Mouse (Mus musculus): ENCODE measurements around the gene Cfap70.

Gene Cfap70

DNA sequence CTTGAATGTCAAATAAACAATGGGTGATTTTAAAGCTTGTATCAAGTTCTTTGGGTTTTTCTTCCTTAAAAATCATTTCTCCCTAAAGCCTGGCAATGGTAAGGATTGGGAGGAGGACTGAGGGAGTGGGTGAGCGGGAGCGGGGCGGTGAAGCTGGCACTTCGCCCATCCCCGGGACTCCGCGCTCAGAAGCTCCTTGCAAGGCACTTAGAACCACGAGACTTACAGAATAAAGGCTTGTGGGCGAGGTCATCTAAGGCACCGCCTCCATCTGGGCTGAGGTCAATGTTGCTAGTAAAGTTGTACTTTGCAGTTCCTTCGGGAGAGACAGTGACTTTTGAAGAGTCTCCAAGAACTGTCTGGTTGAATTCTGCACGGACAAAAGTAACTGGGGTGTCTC lies 4.8 kb downstream of the Cfap70 start:
- no peak for TF ChIP-seq GATA4 (IDR thresholded peaks at IDR 0.05; ENCODE audit: insufficient replicate concordance, low read length)

- TF ChIP-seq GATA4 (IDR thresholded peaks at IDR 0.05; ENCODE audit: insufficient replicate concordance, low read length): no peak
Observed at GRCm38 (mm10) chr14:20442252-20442651, 9.8 kb downstream of the Cfap70 start.

GRCm38 (mm10) chr14:20436976-20437375 lies 15.1 kb downstream of the Cfap70 start:
- no peak for TF ChIP-seq GATA4 (IDR thresholded peaks at IDR 0.05; ENCODE audit: insufficient replicate concordance, low read length)

- no peak for TF ChIP-seq GATA4 (IDR thresholded peaks at IDR 0.05; ENCODE audit: insufficient replicate concordance, low read length)
Observed at GRCm38 (mm10) chr14:20432420-20432819, 19.6 kb downstream of the Cfap70 start.

DNA sequence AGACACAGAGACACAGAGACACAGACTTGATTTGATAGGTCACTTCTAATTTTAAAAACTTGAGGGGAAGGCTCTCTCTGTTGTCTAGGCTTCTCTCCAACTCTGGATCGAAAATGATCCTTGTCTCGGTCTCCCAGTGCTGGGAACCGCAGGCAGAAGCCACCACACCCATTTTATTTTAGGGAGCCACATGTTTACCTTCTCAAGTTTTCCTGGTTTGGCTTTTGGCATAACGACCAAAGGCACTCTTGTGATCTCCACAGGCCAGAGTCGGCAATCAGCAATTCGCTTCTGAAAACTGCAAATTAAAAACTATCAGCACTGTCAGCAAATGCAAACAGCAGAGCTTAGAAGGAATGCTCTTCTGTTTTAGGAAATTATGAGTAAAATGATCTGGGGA lies 20.3 kb downstream of the Cfap70 start:
- TF ChIP-seq GATA4 (IDR thresholded peaks at IDR 0.05; ENCODE audit: insufficient replicate concordance, low read length): no peak

DNA sequence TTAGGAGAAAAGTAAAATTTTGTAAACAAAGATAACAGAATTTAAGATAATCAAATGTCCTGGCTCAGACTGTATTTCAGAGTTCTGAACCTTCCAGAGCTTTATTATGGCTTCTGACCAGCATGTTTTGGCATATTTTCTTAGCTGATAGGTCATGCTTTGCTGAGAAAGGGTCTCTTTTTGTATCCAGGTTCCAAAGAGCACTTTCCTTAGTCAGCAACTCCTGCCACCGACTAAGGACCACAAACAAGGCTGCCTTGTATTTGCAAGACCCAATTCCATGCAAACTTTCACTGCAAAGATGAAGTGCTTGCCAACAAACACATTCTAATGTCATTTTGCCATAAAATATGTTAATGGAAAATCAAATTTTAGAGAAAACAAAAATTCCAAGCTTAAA lies 22.2 kb downstream of the Cfap70 start:
- TF ChIP-seq GATA4 (IDR thresholded peaks at IDR 0.05; ENCODE audit: insufficient replicate concordance, low read length): no peak

- no peak for TF ChIP-seq GATA4 (IDR thresholded peaks at IDR 0.05; ENCODE audit: insufficient replicate concordance, low read length)
Observed at GRCm38 (mm10) chr14:20428593-20428992, 23.4 kb downstream of the Cfap70 start.

DNA sequence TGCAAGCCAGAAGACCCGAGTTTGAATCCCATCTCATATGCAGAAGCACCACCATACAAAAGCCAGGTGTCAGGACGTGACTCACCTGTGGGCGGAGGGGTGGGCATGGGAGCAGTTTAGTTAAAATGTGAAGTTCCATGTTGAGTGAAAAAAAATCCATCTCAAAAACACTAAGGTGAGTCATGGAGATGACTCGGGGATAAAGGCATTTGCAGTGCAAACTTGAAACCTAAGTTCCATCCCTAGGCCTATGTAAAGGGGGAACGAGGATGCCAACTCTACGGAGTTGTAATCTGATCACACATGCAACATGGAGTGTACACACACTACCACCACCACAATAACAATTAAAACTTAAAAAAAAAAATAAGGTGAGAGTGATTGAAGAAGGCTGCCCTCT lies 29.0 kb downstream of the Cfap70 start:
- TF ChIP-seq GATA4 (IDR thresholded peaks at IDR 0.05; ENCODE audit: insufficient replicate concordance, low read length): no peak

- TF ChIP-seq GATA4 (IDR thresholded peaks at IDR 0.05; ENCODE audit: insufficient replicate concordance, low read length): no peak
Observed at GRCm38 (mm10) chr14:20422257-20422656, 29.8 kb downstream of the Cfap70 start.

- no peak for TF ChIP-seq GATA4 (IDR thresholded peaks at IDR 0.05; ENCODE audit: insufficient replicate concordance, low read length)
Observed at GRCm38 (mm10) chr14:20400071-20400470, 52.0 kb downstream of the Cfap70 start.

GRCm38 (mm10) chr14:20398864-20399263 lies 53.2 kb downstream of the Cfap70 start:
- no peak for TF ChIP-seq GATA4 (IDR thresholded peaks at IDR 0.05; ENCODE audit: insufficient replicate concordance, low read length)

DNA sequence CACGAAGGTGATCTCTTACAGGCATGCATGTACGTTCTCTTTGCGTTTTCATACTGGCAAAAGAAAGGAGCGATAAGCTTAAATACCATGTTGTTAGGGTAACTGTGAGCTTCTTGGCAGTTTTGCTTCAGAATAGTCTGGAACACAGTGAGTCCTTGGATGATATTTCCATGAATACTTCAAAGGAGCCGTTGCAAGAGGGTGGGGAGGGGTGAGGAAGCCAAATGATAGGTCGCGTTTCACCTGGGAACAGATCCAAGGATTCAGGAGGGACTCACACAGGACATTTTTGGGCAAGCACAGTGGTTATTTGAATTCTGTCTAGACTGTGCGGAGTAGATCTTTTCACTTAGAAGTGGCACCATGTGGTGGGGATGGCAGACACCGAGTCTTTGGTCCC lies 54.8 kb downstream of the Cfap70 start:
- TF ChIP-seq GATA4 (IDR thresholded peaks at IDR 0.05; ENCODE audit: insufficient replicate concordance, low read length): no peak

DNA sequence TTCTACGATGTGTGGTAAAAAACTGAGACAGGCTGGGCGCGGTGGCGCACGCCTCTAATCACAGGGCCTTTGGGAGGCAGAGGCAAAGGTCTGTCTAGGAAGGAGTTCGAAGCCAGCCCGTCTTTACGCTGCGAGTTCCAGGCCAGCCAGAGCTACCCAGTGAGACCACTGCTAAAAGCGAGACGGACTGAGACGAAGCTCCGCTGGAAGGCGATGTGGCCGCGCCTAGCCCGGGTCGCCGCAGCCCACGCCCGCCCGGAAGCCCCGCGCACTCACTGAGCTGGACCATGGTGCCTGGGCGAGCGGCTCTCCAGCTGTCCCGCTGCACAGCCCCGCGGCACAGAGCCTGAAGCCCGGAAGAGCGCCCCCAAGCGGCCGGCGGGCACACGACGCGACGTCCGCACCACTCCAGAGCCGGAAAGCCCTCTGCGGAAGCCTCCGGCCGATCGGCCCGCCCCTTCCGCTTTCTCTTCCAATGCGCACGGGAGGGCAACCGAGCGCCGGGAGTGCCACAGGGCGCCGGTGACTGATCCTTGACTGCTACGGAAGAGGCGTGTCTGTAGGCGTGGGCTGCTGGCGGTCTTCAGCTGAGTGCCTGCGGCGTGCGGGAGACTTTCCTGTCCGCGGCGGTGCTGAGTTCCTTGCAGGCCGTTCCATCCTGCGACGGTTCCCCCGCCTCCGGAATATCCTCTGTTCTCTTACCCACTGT lies 58.7 kb downstream of the Cfap70 start, which contains the start of gene Mrps16:
TSS of gene Mrps16 (minus strand) at position 430 of the 709 bp plus-strand sequence.
- TF ChIP-seq GATA4 (IDR thresholded peaks at IDR 0.05; ENCODE audit: insufficient replicate concordance, low read length): no peak

GRCm38 (mm10) chr14:20392326-20392725 lies 59.7 kb downstream of the Cfap70 start:
- TF ChIP-seq GATA4 (IDR thresholded peaks at IDR 0.05; ENCODE audit: insufficient replicate concordance, low read length): no peak

DNA sequence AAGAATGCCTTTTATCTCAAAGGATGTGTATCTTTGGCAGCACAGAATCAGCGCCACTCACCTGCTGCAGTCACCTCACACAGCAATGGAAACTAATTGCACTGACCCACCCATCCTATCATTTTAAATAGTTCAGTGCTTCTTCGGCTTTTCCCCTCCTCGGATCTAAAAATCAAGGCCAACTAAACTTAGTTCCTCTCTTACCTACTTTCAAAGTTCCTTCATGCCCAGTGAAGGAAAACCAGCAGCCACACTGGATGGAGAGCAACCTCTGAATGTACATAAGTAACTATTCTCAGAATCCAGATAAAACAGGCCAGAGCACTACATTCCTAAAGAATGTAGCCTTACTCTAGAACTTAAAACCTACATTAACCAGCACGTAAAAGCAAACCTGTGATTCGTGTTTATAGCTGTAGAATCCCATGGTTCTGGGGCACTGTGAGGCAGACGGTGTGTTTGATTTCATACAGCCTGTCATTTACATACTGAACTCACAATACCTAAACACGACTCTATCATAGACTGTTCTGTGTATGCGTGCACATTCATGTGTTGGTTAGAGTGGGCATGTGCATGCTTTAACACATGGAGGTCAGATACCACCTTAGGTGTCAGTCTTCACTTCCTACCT lies 62.5 kb downstream of the Cfap70 start:
- TF ChIP-seq GATA4 (IDR thresholded peaks at IDR 0.05; ENCODE audit: insufficient replicate concordance, low read length): no peak

- TF ChIP-seq GATA4 (IDR thresholded peaks at IDR 0.05; ENCODE audit: insufficient replicate concordance, low read length): no peak
Observed at GRCm38 (mm10) chr14:20388441-20389129, 63.4 kb downstream of the Cfap70 start, which contains the start of gene Dnajc9. Dnajc9 (minus strand) TSS chr14:20388910.

All from liver, adult (tissue).